Comparison of ENCODE assay signal across 8 mouse cellular contexts in the genomic region with DNA sequence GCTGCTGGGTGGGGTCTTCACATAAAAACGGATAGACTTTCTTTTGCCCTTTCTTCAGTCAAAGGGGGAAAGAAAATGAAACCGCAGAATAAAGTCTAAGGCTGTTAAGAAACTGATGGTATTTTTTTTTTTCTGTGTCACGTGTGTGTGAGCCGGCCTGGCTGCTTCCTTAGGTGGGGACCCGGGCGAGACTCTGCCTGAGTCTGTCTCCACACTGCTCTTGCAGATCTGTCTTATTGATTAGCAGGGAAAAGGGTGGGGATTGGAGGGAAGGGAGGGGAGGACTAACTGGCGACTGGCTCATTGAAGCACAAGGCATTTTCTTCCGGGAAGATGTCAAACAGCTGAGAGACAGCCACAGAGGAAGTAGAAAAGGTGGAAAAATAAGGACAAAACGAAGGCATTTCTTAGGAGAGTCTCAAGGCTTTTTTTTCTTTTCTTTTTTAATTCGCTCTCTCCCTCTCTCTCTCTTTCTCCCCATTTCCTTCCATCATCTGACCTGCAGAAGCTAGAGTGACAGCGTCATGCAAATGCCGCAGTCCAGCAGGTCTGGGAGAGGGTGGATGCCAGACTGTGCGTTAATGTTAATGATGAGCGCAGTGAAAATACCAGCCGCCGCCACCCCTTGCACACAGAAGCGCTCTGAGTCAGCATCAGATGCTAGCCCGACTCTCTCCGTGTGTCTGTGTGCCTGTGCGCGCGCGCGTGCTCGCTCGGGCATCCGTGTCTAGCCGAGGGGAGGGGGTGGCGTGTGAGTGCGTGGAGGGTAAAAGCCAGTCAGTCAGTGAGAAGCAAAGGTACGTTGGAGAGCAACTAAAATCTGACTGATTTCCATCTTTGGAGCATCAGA. TPM values are rescaled to one million over a fixed set of nuclear protein-coding genes. Genes with fewer than 3 reads are reported as not detected.
A peak's percentile ranks its signal among the peaks of the same experiment; 100 is the strongest.
DNase-seq lines count a peak whose midpoint lies in the region; ATAC-seq and TF ChIP-seq lines count a peak whose summit lies in the region.

No protein-coding gene starts in this region.

- peak; percentile 78 for ATAC-seq in heart, embryonic 12.5 days (ENCODE audit: insufficient number of reproducible peaks, low FRiP score)
- ATAC-seq in kidney, embryonic 16.5 days (ENCODE audit: low FRiP score, low TSS enrichment): peak; percentile 93
- peak; percentile 69 for ATAC-seq in liver, embryonic 11.5 days (replicated peaks; ENCODE audit: low FRiP score)

- no peak for TF ChIP-seq POLR2A in bone marrow, adult 2 months (IDR thresholded peaks at IDR 0.05; ENCODE audit: borderline replicate concordance, control insufficient read depth, low read depth, low read length)
- TF ChIP-seq POLR2A in embryonic fibroblast, embryonic 13.5 days (IDR thresholded peaks at IDR 0.05; ENCODE audit: low read depth, low read length): peak; percentile 60
- TF ChIP-seq POLR2A in myocyte (IDR thresholded peaks at IDR 0.05; ENCODE audit: insufficient read length, low read depth): peak; percentile 52
- TF ChIP-seq POLR2A in testis, adult 2 months (IDR thresholded peaks at IDR 0.05; ENCODE audit: control insufficient read depth, low read depth, low read length): no peak

- H3K9me3 ChIP-seq in heart, embryonic 12.5 days (replicated peaks): no peaks in the 10 kb centered on the region
- H3K9me3 ChIP-seq in kidney, embryonic 16.5 days (ENCODE audit: low read length): no peaks in the 10 kb centered on the region
- no peaks in the 10 kb centered on the region for H3K9me3 ChIP-seq in liver, embryonic 11.5 days (ENCODE audit: control insufficient read depth, low read length)

- TF ChIP-seq CTCF in bone marrow, adult 2 months (IDR thresholded peaks at IDR 0.05; ENCODE audit: control insufficient read depth, insufficient read depth, low read length): no peak
- no peak for TF ChIP-seq CTCF in embryonic fibroblast, embryonic 13.5 days (IDR thresholded peaks at IDR 0.05; ENCODE audit: borderline replicate concordance, insufficient read depth, low read length)
- no peak for TF ChIP-seq CTCF in testis, adult 2 months (IDR thresholded peaks at IDR 0.05; ENCODE audit: control insufficient read depth, insufficient read depth, insufficient replicate concordance, low read depth, low read length)

- no peaks in the 10 kb centered on the region for H3K4me1 ChIP-seq in bone marrow, adult 2 months (ENCODE audit: control insufficient read depth, insufficient read depth, low read length)
- peaks cover 5% of the 10 kb centered on the region for H3K4me1 ChIP-seq in embryonic fibroblast, embryonic 13.5 days (ENCODE audit: control insufficient read depth, insufficient read depth, low read length)
- peaks cover 11% of the 10 kb centered on the region for H3K4me1 ChIP-seq in heart, embryonic 12.5 days (replicated peaks)
- peaks cover 6% of the 10 kb centered on the region; the same call in 1 of the 2 replicates for H3K4me1 ChIP-seq in kidney, embryonic 16.5 days (ENCODE audit: insufficient read depth, low read length)
- H3K4me1 ChIP-seq in liver, embryonic 11.5 days (replicated peaks; ENCODE audit: control insufficient read depth, insufficient read depth, low read length): no peaks in the 10 kb centered on the region
- H3K4me1 ChIP-seq in testis, adult 2 months (ENCODE audit: control insufficient read depth, insufficient read depth, low read length): peaks cover 7% of the 10 kb centered on the region

- H3ac ChIP-seq in myocyte (ENCODE audit: control insufficient read depth, insufficient read length): no peak overlapping the region

- under 1% methylated on average over 31 of the region's 31 CpGs for WGBS in bone marrow, adult 2 months
- 5% methylated on average over 31 of the region's 31 CpGs for whole genome bisulfite sequencing in heart, embryonic 12.5 days
- WGBS in kidney, embryonic 16.5 days: 5% methylated on average over 31 of the region's 31 CpGs
- 7% methylated on average over 31 of the region's 31 CpGs for WGBS in liver, embryonic 11.5 days

- H3K9ac ChIP-seq in heart, embryonic 12.5 days: peak overlapping the region; percentile 71
- peak overlapping the region; percentile 40 for H3K9ac ChIP-seq in kidney, embryonic 16.5 days (replicated peaks; ENCODE audit: low read length)
- no peak overlapping the region for H3K9ac ChIP-seq in liver, embryonic 11.5 days (ENCODE audit: low read depth, low read length)

- H3K4me3 ChIP-seq in bone marrow, adult 2 months (replicated peaks; ENCODE audit: control insufficient read depth, low read depth, low read length): peak overlapping the region; percentile 58
- H3K4me3 ChIP-seq in embryonic fibroblast, embryonic 13.5 days (ENCODE audit: insufficient read depth, low read length): peak overlapping the region; percentile 40
- peak overlapping the region; percentile 56 for H3K4me3 ChIP-seq in heart, embryonic 12.5 days
- peak overlapping the region; percentile 52 for H3K4me3 ChIP-seq in kidney, embryonic 16.5 days (ENCODE audit: low read length)
- peak overlapping the region; percentile 43 for H3K4me3 ChIP-seq in liver, embryonic 11.5 days (ENCODE audit: low read depth, low read length)
- peak overlapping the region; percentile 40 for H3K4me3 ChIP-seq in myocyte
- peak overlapping the region; percentile 56 for H3K4me3 ChIP-seq in testis, adult 2 months (ENCODE audit: control insufficient read depth, low read depth, low read length)

- H3K36me3 ChIP-seq in heart, embryonic 12.5 days: no peaks in the 10 kb centered on the region
- H3K36me3 ChIP-seq in kidney, embryonic 16.5 days (ENCODE audit: insufficient read depth, low read length): no peaks in the 10 kb centered on the region
- H3K36me3 ChIP-seq in liver, embryonic 11.5 days (ENCODE audit: control insufficient read depth, insufficient read depth, low read length): no peaks in the 10 kb centered on the region
- no peaks in the 10 kb centered on the region for H3K36me3 ChIP-seq in myocyte (ENCODE audit: control insufficient read depth, insufficient read depth)
- no peaks in the 10 kb centered on the region for H3K36me3 ChIP-seq in testis, adult 2 months (ENCODE audit: control insufficient read depth, insufficient read depth, low read length)

- H3K27ac ChIP-seq in bone marrow, adult 2 months (ENCODE audit: control insufficient read depth, insufficient read depth, low read depth, low read length, poor library complexity): no peak overlapping the region
- peak overlapping the region; percentile 71 for H3K27ac ChIP-seq in embryonic fibroblast, embryonic 13.5 days (ENCODE audit: insufficient read depth, low read length)
- peak overlapping the region; percentile 62 for H3K27ac ChIP-seq in heart, embryonic 12.5 days (ENCODE audit: poor library complexity, severe bottlenecking)
- peak overlapping the region; percentile 14; the same call in 1 of the 2 replicates for H3K27ac ChIP-seq in kidney, embryonic 16.5 days (ENCODE audit: low read length)
- H3K27ac ChIP-seq in liver, embryonic 11.5 days (ENCODE audit: low read depth, low read length): no peak overlapping the region
- no peak overlapping the region for H3K27ac ChIP-seq in testis, adult 2 months (ENCODE audit: control insufficient read depth, insufficient read depth, low read depth, low read length)

- peak overlapping the region; percentile 82 for H3K4me2 ChIP-seq in heart, embryonic 12.5 days
- peak overlapping the region; percentile 77 for H3K4me2 ChIP-seq in kidney, embryonic 16.5 days (replicated peaks; ENCODE audit: low read depth, low read length)
- H3K4me2 ChIP-seq in liver, embryonic 11.5 days: peak overlapping the region; percentile 78
- H3K4me2 ChIP-seq in myocyte (ENCODE audit: low read depth): peak overlapping the region; percentile 88

- no peaks in the 10 kb centered on the region for H3K79me2 ChIP-seq in myocyte (ENCODE audit: control insufficient read depth, insufficient read depth)

- no peaks in the 10 kb centered on the region for H3K27me3 ChIP-seq in heart, embryonic 12.5 days (replicated peaks)
- no peaks in the 10 kb centered on the region for H3K27me3 ChIP-seq in kidney, embryonic 16.5 days (ENCODE audit: insufficient read depth, low read length)
- H3K27me3 ChIP-seq in liver, embryonic 11.5 days (replicated peaks; ENCODE audit: control insufficient read depth, insufficient read depth, low read length): no peaks in the 10 kb centered on the region
- no peaks in the 10 kb centered on the region for H3K27me3 ChIP-seq in myocyte (ENCODE audit: control insufficient read depth, insufficient read depth, insufficient read length)
- H3K27me3 ChIP-seq in testis, adult 2 months (ENCODE audit: control insufficient read depth, insufficient read depth, low read length): no peaks in the 10 kb centered on the region

- DNase-seq in B cell, adult 2 months: peak; percentile 41 to 49
- peak; percentile 35 for DNase-seq in liver, embryonic 11.5 days (ENCODE audit: low spot score)

TF ChIP-seq in myocyte, 11 proteins besides CTCF, POLR2A, EP300 and RAD21:
- no peak for TF ChIP-seq E2F4 (IDR thresholded peaks at IDR 0.05; ENCODE audit: insufficient read depth)
- TF ChIP-seq MYOD1 (IDR thresholded peaks at IDR 0.05; ENCODE audit: control insufficient read depth in 1 of 3, insufficient read length in 2 of 3, low read depth in 2 of 3): peak in 1 of 3 experiments; percentile 34
- TF ChIP-seq TCF12 (IDR thresholded peaks at IDR 0.05; ENCODE audit: insufficient read depth, poor library complexity, severe bottlenecking): no peak
- TF ChIP-seq MYOG (IDR thresholded peaks at IDR 0.05; ENCODE audit: control insufficient read depth in 1 of 3, insufficient read depth in 1 of 3, insufficient read length in 2 of 3, low read depth in 2 of 3): no peak
- TF ChIP-seq TCF3 (IDR thresholded peaks at IDR 0.05; ENCODE audit: insufficient read length, low read depth): no peak
- no peak for TF ChIP-seq SRF (IDR thresholded peaks at IDR 0.05; ENCODE audit: control insufficient read depth, insufficient read length, low read depth)
- peak; percentile 88 for TF ChIP-seq USF1 (IDR thresholded peaks at IDR 0.05; ENCODE audit: low read depth)
- TF ChIP-seq POLR2AphosphoS2 (IDR thresholded peaks at IDR 0.05; ENCODE audit: insufficient read length, low read depth): no peak
- TF ChIP-seq MAX (IDR thresholded peaks at IDR 0.05; ENCODE audit: low read depth): no peak
- no peak for TF ChIP-seq REST (IDR thresholded peaks at IDR 0.05; ENCODE audit: insufficient read depth, insufficient read length)

RNA-seq across cellular contexts. Expression of gene Gm11146, which starts 42.2 kb away (rescaled TPM):
- polyA plus RNA-seq in bone marrow, adult 2 months (2011; ENCODE audit: insufficient read depth, insufficient read length, low replicate concordance, missing spikeins): not detected in 2 replicates
- not detected in 2 replicates for polyA plus RNA-seq in embryonic fibroblast, embryonic 13.5 days (2011; ENCODE audit: insufficient read length, low read depth, missing spikeins)
- not detected in 2 replicates for polyA plus RNA-seq in heart, embryonic 12.5 days (2016; fragmentation: Nextera tagmentation; extraction: Ambion mirVana)
- polyA plus RNA-seq in kidney, embryonic 16.5 days (2015; fragmentation: Nextera tagmentation; extraction: Ambion mirVana): not detected in 2 replicates
- polyA plus RNA-seq in liver, embryonic 11.5 days (2014; fragmentation: Nextera tagmentation; extraction: Ambion mirVana): not detected in 2 replicates
- not detected for polyA plus RNA-seq in myocyte (2012; fragmentation: generic; extraction: Trizol)
- not detected in 2 replicates for polyA plus RNA-seq in testis, adult 2 months (2012; rRNA removed)

Comparison
In these comparisons a context has a peak if more than half of its experiments do, and no peak if none do; other contexts are left out.
1. H3K27ac ChIP-seq: peak in embryonic fibroblast, embryonic 13.5 days (single experiment), heart, embryonic 12.5 days (single experiment) and kidney, embryonic 16.5 days (single experiment); none in bone marrow, adult 2 months (single experiment), liver, embryonic 11.5 days (single experiment) and testis, adult 2 months (single experiment).
2. POLR2A ChIP-seq: peak in embryonic fibroblast, embryonic 13.5 days (single experiment) and myocyte (single experiment); none in bone marrow, adult 2 months (single experiment) and testis, adult 2 months (single experiment).
3. Peak in every context shown above with its lines, with median percentiles within 50 percentile points of each other: H3K4me3 ChIP-seq, ATAC-seq and H3K4me2 ChIP-seq.